Mouse (Mus musculus): Measurements from ENCODE around the gene Pde4a. TPM values are rescaled to one million over a fixed set of nuclear protein-coding genes. Genes with fewer than 3 reads are reported as not detected.

Pde4a gene
- polyA plus RNA-seq, 1 experiment from 2014 or later = 2.8 TPM

GRCm38 (mm10) chr9:21236991-21237367, 71.5 kb downstream of the Pde4a start:
- Histone ChIP-seq H3K9ac (ENCODE audit: low read depth, low read length) (no peak overlapping the region), H3K36me3 (ENCODE audit: control insufficient read depth, insufficient read depth) (peaks cover 33% of the 10 kb centered on the region), H3K27me3 (replicated peaks; ENCODE audit: control insufficient read depth, insufficient read depth, low read length) (no peaks in the 10 kb centered on the region), H3K4me2 (replicated peaks; ENCODE audit: low read depth) (peak overlapping the region; percentile 87), H3K27ac (ENCODE audit: low read depth, low read length) (0 out of 2 replicates have a peak overlapping the region, but pooled peaks have one; percentile 97), H3K4me1 (replicated peaks; ENCODE audit: control insufficient read depth, insufficient read depth, low read length) (peaks cover 11% of the 10 kb centered on the region; the same call in 1 of the 2 replicates), H3K9me3 (ENCODE audit: control insufficient read depth) (no peaks in the 10 kb centered on the region), H3K4me3 (ENCODE audit: low read depth, low read length) (peak overlapping the region; percentile 94)
- WGBS = 82% methylated on average over 25 of the region's 25 CpGs
- no peak for ATAC-seq
- TF ChIP-seq CTCF (IDR thresholded peaks at IDR 0.05; ENCODE audit: low read depth) = no peak

DNA sequence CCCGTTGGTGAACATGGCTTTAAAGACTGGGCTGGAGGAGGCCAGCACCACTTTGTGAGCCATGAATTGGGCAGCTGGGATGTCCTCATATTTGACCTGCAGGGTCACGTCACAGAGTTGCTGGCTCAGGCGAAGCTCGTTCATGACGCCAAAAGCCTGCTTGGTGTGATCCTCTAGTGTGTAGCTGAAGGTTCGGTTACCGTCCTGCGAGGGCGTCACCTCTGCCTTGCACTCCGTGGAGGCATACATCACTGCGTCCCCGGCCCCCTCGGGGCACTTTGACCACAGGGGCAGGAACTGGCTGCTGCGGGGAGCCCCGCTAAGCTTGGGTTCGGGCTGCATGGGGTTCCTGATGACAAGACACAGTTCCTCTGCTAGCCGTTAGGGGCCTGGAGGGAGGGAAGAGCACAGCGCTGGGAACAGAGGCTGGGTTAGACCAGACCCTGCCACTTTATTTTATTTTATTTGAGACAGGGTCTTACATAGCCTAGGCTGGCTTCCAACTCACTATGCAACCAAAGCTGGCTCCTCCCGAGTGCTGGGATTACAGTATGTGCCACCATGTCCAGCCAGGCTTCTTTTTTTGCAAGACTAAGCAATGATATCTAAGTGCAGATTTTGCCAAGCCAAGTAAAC, 72.0 kb downstream of the Pde4a start:
- TF ChIP-seq CTCF (IDR thresholded peaks at IDR 0.05; ENCODE audit: low read depth) = peak; percentile 58
- peak overlapping the region; percentile 87 for H3K4me2 ChIP-seq (replicated peaks; ENCODE audit: low read depth)
- peak overlapping the region; percentile 97 for H3K27ac ChIP-seq (ENCODE audit: low read depth, low read length)
- peaks cover 33% of the 10 kb centered on the region for H3K36me3 ChIP-seq (ENCODE audit: control insufficient read depth, insufficient read depth)
- 21% methylated on average over 19 of the region's 19 CpGs for WGBS
- H3K9me3 ChIP-seq (ENCODE audit: control insufficient read depth) = no peaks in the 10 kb centered on the region
- peak overlapping the region; percentile 94 for H3K4me3 ChIP-seq (ENCODE audit: low read depth, low read length)
- peak overlapping the region; percentile 92 for H3K9ac ChIP-seq (ENCODE audit: low read depth, low read length)
- H3K27me3 ChIP-seq (replicated peaks; ENCODE audit: control insufficient read depth, insufficient read depth, low read length) = peaks cover under 1% of the 10 kb centered on the region; the same call in 1 of the 2 replicates
- H3K4me1 ChIP-seq (replicated peaks; ENCODE audit: control insufficient read depth, insufficient read depth, low read length) = peaks cover 11% of the 10 kb centered on the region; the same call in 1 of the 2 replicates
- ATAC-seq = no peak

GRCm38 (mm10) chr9:21238004-21238732, 72.7 kb downstream of the Pde4a start:
- Histone ChIP-seq H3K4me3 (ENCODE audit: low read depth, low read length) (peak overlapping the region; percentile 94), H3K9me3 (ENCODE audit: control insufficient read depth) (no peaks in the 10 kb centered on the region), H3K9ac (ENCODE audit: low read depth, low read length) (peak overlapping the region; percentile 92), H3K27me3 (replicated peaks; ENCODE audit: control insufficient read depth, insufficient read depth, low read length) (peaks cover 6% of the 10 kb centered on the region; the same call in 1 of the 2 replicates), H3K4me1 (replicated peaks; ENCODE audit: control insufficient read depth, insufficient read depth, low read length) (peaks cover 11% of the 10 kb centered on the region; the same call in 1 of the 2 replicates), H3K36me3 (ENCODE audit: control insufficient read depth, insufficient read depth) (peaks cover 28% of the 10 kb centered on the region), H3K27ac (ENCODE audit: low read depth, low read length) (peak overlapping the region; percentile 97), H3K4me2 (replicated peaks; ENCODE audit: low read depth) (peak overlapping the region; percentile 87)
- WGBS = 1% methylated on average over 24 of the region's 31 CpGs
- TF ChIP-seq CTCF (IDR thresholded peaks at IDR 0.05; ENCODE audit: low read depth) = no peak
- ATAC-seq = no peak

DNA sequence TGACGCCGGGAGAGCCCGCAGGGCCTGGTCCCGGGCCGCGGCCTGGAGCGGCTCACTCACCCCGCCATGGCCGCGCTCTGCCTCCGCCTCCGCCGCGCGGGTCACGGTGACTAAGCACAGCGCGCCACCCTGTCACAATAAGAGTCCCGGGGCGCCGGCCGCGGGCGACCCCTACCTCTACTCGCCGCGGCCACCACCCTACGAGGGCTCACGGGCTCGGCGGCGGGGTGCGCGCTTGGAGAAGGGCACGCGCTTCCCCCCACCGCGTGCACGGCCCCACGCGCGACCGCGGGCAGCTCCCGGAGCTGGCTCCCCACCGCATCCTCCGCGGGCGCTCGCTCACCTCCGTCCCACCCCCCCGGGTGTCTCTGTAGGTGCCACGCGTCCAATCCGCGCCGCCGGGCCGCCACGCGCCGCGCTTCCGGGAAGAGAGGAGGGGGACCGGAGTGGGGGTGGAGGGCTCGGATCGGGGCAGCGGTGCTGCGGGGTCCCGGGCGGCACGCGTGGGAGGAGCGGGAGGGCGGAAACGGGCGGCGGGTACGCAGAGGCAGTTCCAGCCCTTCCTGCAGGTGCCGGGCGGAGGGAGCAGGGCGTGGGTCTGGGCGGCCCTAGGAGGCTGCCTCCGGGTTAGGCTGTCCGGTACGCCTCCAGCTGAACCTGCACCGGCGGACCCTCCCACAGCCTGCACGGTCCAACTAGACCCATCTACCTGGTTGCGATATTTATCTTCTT, 73.4 kb downstream of the Pde4a start, which contains the start of gene Keap1:
Gene Keap1, minus strand, starts transcription at position 629 of the 732 bp plus-strand sequence.
- TF ChIP-seq CTCF (IDR thresholded peaks at IDR 0.05; ENCODE audit: low read depth) = peak; percentile 13; the same call in 1 of the 2 replicates

GRCm38 (mm10) chr9:21239465-21239848, 73.9 kb downstream of the Pde4a start:
- Histone ChIP-seq H3K4me1 (replicated peaks; ENCODE audit: control insufficient read depth, insufficient read depth, low read length) (peaks cover 15% of the 10 kb centered on the region), H3K4me3 (ENCODE audit: low read depth, low read length) (peak overlapping the region; percentile 94), H3K27ac (ENCODE audit: low read depth, low read length) (peak overlapping the region; percentile 97), H3K27me3 (replicated peaks; ENCODE audit: control insufficient read depth, insufficient read depth, low read length) (peaks cover 19% of the 10 kb centered on the region), H3K9me3 (ENCODE audit: control insufficient read depth) (no peaks in the 10 kb centered on the region), H3K9ac (ENCODE audit: low read depth, low read length) (peak overlapping the region; percentile 92), H3K36me3 (ENCODE audit: control insufficient read depth, insufficient read depth) (peaks cover 15% of the 10 kb centered on the region), H3K4me2 (replicated peaks; ENCODE audit: low read depth) (peak overlapping the region; percentile 87)
- TF ChIP-seq CTCF (IDR thresholded peaks at IDR 0.05; ENCODE audit: low read depth) = no peak
- ATAC-seq = no peak
- 20% methylated on average over 4 of the region's 4 CpGs for WGBS

More for the DNA sequence above, 73.4 kb downstream of the Pde4a start, which contains the start of gene Keap1:
- Histone ChIP-seq H3K27ac (ENCODE audit: low read depth, low read length) (peak within 1 kb of the TSS; percentile 97), H3K9me3 (ENCODE audit: control insufficient read depth) (no peaks in the 10 kb centered on the region), H3K4me1 (replicated peaks; ENCODE audit: control insufficient read depth, insufficient read depth, low read length) (peaks cover 11% of the 10 kb centered on the region; the same call in 1 of the 2 replicates), H3K36me3 (ENCODE audit: control insufficient read depth, insufficient read depth) (peaks cover 21% of the 10 kb centered on the region), H3K27me3 (replicated peaks; ENCODE audit: control insufficient read depth, insufficient read depth, low read length) (peaks cover 14% of the 10 kb centered on the region), H3K4me3 (ENCODE audit: low read depth, low read length) (peak within 1 kb of the TSS; percentile 94), H3K9ac (ENCODE audit: low read depth, low read length) (peak within 1 kb of the TSS; percentile 92), H3K4me2 (replicated peaks; ENCODE audit: low read depth) (peak within 1 kb of the TSS; percentile 87)
- WGBS = under 1% methylated on average over 75 of the region's 90 CpGs
- peak; percentile 78 for ATAC-seq
